Mouse (Mus musculus) megakaryocyte progenitor cell, adult 5-6 weeks (primary cell): Measurements from ENCODE around the gene Adra1b. TPM values are rescaled to one million over a fixed set of nuclear protein-coding genes. Genes with fewer than 3 reads are reported as not detected.
A peak's percentile ranks its signal among the peaks of the same experiment; 100 is the strongest.

Experiments
- ATAC-seq: replicated peaks from 2 replicates; pipeline ENCODE4 v1.8.0; 2016; ENCODE audit warnings: mild to moderate bottlenecking, moderate TSS enrichment, inconsistent platforms; ENCODE audit not compliant: poor library complexity
- total RNA-seq, 2 experiments: library from RNA; stranded (forward) in 1 of 2; stranded (reverse) in 1 of 2; fragments of 157-497, 149-512 nt in 1 of 2; fragments of 200-1000 nt in 1 of 2; gene quantifications; 2 replicates each; pipeline versions ENCODE4 v1.2.3 to v1.2.4; 2015 to 2017

Adra1b gene
- total RNA-seq, 2 experiments from 2014 or later, result not detected

DNA sequence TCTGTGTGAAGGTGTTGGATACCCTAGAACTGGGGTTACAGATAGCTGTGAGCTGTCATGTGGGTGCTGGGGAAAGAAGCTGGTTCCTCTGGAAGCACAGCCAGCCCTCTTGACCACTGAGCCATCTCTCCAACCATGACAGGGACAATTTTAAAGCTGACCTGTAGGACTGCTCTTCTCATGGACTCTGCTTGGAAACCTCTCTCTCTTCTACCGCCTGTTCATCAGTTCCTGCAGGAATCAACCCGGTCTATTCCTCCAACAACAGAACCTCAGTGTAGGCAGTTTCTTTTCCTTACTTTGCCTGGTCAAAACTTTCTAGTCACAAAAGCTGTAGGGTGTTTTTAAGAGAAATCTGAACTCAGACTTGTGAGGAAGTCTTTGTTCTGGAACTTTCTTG, 1.3 kb downstream of the Adra1b start:
- ATAC-seq, result no peak

DNA sequence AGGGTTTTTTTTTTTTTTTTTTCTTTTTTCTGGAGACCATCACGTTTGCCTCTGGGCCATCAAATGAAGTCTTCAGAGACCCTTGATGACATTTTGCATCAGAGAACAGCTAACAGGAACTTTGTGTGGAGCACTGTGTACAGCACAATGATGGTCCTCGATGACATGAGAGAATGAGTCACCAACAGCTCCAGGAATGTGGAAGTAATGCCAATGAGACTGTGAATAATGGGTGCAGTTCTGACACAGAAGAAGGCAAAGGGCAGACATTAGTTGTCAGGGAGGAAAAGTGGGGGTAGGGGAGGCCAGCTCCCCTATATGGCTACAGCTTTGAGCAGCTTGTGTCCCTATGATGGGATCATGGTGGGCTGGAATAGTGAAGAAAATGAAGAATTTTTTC, 5.7 kb downstream of the Adra1b start:
- no peak for ATAC-seq

DNA sequence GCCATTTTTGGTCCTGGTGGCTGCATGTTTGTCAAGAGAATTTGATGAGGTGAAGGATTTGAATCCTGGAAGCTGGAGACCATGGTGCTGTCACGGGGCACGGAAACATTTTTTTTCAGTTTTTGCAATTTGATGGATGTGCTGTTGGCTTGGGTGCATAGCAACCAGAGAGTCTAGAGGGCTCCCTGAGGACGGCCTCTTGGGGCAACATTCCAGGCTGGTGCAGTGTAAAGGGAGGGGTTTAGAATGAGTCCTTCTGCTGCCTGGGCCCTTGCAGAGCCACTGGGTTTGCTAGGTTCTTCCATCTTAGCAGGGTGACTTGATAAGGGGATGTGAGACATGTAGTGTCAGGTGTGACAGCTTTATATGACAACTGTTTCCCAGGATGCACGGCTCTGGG, 8.5 kb downstream of the Adra1b start:
- no peak for ATAC-seq

DNA sequence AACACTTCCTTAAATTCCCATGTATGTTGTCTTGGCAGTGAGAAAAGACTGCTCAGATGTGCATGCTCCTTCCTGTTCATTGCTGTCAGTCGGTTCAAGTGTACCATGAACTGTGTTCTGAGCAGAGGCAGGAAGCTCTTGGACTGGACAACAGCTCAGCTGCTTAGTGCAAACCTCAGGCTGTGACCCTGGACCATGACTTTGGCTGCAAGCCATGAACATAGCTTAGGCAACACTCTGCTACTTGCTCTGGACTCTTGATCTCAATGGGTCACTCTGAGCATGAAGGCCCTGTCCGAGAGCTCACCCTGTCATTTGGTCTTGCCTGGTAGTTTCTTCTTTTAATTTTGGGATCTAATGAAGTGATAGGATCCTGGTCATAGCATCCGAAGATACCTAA, 9.6 kb downstream of the Adra1b start:
- no peak for ATAC-seq

DNA sequence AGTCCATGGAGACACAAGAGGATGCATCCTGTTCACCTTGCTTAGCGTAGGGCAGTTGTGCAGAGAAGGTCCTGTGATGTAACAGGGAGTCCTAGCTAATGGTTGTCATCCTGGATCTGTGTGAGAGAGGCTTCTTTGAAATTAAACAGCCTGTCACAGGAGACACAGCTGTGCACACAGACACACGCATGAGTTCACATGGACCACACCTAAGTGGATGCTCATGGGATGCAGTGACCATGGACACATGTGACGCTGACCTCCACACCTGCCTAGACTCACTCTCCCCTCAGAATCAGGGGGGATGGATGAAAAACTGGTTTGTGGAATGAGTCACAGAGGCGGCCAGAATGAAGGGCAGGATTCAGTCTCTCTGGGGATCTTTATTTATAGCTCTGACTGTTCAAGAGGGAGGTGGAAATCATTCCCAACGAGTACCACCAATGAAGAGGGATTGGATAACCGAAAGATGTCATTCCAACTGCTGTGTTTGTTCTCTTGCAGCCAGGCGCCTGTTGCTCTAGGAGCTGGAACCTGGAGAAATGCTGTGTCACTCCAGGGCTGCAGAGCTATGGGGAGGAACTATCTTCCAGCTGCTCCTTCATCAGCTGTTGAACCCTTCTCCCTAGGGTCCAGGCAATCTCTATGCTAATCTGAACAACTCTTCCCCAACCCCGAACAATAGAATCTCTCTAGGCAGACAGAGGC, 11.6 kb downstream of the Adra1b start:
- no peak for ATAC-seq

DNA sequence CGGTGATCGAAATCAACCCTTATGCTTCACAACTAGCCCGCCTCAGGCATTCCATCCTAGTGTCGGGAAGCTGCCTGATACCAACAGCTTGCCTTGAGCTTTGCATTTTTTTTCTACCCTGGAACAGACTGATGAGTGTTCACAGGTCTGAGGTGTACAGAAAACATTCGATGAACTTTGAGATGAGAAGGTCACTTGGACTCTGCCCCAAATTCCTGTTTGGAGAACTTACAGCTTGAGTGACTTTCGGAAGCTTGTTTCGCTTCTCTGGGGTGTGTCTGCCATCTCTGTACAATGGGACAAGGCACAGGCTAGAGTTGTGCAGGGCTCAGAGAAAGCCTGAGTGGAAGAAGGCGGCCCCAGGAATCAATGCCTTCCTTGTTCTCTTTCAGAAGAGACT, 12.3 kb downstream of the Adra1b start:
- ATAC-seq, result no peak

DNA sequence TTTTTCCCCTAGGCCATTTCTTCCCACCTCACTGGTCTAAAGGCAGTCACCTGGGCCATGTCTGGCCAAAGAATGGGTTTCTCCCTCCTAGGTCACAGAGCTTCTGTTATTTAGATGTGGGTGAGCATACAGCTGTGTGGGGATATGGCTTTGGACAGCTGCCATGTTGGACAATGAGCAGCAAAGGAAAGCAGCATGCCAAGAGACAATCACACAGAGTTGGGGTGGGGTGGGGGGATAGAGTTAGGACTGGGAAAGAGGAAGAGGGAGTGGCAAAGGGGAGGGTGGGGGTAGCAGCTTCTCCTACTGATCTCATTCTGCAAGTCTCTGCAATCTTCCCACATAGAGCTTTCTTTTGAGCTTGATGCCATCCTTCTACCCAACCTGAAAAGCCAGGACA, 13.4 kb downstream of the Adra1b start:
- ATAC-seq, result no peak

DNA sequence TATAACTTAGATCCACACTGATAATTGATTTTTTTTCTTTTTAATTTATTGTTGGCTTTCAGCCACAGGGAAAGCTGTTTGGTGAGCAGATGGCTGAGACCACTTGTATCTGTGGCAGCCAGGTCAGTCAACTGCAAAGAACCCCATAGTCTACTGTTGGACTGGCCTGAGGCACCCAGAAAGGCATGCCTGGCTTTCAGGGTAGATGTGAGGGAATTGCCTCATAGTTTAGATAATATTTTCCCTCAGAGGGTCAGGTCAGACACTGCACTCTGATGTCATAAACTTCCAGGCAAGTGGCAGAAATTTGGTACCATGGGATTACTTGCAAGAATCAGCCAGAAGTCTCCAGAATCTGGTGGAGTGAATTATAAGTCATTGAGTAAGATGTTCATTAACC, 16.5 kb downstream of the Adra1b start:
- no peak for ATAC-seq

DNA sequence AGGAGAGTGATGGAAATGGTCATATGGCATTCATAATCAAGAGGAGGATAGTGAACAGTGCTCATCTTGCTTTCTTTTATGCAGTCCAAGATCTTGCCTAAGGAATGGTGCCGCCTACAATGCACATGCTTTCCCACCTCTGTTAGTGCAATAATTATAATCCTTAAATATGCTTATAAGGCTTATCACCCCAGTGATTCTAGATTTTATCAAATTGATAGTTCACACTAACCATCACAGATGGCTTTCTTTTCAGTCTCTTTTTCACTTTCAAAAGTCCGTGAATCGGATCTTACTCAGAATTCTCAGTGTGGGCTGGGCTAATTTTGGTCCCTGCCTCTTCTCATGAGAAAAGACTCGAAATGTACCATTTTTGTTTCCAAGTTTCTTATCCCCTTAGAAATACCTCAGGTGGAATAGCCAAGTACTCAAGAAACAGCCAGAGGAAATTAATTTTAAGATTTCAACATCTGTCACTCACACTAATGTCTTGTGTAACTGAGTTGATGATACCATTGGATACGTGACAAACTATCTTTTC, 17.3 kb downstream of the Adra1b start:
- ATAC-seq, result no peak

DNA sequence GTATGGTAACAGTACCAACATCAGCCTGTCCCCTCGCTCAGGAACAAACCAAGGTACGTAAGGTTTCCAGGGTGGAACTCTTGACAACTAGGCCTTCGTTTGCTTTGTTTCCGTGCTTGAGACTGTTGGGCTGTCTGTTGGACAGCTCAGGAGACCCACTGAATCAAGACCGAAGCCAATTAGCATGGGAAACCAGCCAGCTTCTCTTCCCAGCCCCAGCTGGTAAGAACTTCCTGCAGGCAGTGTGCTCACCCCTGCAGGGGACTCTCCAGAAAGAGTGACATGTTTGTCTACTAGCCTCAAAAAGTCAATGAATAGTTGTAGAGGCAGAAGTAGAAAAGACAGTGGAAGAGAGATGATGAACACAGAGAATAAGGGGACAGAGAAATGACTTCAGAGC, 23.8 kb downstream of the Adra1b start:
- ATAC-seq, result no peak

DNA sequence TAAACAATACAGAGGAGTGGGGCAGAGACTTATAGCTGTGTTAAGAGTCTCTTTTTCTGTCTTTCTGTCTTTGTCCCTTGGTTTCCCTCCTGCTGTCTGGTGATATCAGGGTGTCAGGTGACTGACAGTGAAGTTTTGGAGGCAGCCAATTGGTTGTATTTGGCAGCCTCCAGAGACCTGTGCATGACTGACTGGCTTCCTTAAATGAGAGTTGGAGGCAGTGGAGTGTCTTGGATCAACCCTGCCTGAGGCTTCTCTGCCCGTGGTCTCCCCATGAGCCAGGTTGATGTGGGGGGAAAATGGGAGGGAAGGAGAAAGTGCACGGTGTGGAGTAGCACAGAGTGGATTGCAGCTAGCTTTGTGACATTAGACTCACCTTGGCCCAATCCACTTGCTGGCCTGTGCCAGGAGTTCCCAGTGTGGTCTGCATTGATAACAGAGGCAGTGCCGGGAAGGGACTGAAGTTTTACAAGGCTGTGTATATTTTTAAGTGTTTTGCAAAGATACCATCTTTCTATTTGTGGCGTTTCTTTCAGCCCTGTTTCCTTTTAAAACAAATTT, 33.2 kb downstream of the Adra1b start:
- ATAC-seq, result no peak

DNA sequence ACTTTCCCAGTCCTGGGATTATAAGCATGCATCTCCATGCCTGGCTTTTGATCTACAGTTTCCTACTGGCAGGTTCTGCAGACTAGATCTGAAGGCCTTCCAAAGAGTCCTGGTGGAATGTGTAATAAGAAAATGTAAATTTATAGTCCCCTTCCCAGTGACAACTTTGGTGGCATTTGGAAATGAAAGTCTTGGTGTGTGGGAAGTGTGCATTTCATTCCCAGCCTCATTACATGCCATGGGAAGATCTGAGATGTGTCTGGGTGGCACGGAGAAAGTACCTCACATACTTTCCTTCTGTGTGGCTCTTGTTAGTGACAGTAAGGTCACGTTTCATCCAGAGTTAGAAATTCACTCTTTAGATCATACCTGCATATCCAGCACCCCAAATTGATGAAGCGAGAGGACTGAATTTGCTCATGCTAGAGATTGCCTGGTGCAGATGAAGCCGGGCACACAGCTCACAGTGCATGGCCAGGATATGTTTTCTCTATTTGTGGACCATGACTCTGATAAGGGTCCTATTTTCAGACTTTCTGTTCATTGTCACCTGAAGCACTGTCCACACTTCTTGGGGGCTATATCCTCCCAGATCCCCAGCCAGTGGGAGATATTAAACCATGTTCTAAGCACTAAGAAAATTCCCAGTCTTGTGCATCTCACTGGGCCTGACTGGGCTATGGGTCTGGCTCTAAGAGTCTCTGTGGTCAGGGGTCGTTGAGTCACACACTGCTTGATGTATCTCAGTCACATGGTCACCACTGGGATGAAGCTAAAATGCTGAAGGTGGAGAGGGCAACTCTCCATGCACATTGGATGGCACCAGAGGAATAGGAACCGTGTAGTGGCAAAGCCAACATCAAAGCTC, 35.5 kb downstream of the Adra1b start:
- ATAC-seq, result no peak

DNA sequence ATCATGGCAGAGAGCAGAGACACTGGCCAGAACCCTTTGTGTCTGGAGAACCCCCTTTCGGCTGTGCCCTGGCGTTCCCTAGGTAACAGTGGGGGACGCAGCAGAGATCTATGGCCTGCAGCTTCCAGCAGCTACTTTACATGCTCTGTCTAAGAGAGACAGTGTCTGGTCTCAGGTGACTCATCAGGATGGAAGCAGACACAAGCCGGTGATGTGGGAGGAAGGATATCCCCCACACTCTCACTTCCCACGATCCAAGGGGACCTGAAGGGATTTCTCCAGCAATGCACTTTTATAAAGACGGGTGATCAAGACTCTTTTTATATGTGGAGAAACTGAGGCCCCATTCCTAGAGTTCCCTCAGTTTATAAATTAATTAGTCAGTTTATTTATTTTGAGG, 48.0 kb downstream of the Adra1b start:
- no peak for ATAC-seq

DNA sequence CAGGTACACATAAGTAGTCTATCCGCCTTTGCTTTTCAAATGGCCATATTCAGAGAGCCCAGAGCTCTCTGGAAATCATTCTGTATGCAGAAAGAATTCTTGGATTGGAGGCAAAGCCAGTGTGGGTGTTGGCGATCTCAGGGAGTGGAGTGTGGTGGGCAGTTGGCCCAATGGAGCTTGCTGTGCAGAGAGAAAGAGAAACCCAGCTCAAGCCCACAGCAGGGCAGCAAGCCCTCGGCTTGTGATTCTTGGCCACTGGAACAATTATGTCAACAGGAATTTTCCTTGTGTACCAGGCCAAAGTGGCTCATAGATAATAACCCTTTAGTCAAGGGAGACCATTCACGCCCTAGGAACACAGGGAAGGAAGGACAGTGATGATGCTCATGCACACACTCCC, 53.0 kb downstream of the Adra1b start:
- ATAC-seq, result no peak

DNA sequence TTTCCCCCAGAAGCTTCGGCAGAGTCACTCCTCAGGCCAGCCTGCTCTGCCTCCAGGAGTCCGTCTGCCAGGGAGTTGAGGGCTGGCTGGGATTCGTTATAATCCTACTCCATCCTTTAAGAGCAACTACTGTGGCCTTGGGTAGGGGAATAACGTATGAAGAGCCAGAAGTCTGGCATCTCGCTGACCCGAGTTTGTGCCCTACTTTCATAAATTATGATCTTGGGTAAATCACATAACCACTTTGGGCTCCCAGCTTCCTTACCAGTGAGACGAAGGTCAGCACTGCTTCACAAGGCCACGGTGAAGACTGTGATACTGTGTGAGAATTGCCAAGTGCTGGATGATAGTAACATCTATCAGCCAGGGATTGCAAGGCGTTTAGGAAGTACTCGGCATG, 59.4 kb downstream of the Adra1b start:
- ATAC-seq, result no peak

DNA sequence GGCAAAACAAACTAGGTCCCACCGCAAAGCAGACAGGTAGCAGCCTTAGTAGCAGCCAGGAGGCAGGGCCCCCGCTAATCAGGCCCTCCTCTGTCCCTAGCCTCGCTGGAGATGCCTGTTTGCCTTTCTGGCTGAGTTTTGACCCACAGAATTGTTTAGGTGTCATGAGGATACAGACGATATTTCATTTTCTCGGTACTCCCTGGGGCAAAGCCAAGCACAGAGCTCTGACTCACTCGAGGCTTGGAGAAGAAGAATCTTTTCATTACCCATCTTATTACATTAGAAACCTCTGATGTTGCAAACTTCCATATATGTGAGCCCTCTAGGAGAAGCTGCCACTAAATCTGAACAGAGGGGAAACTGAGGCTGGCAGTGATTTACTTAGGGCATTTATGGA, 60.5 kb downstream of the Adra1b start:
- no peak for ATAC-seq

DNA sequence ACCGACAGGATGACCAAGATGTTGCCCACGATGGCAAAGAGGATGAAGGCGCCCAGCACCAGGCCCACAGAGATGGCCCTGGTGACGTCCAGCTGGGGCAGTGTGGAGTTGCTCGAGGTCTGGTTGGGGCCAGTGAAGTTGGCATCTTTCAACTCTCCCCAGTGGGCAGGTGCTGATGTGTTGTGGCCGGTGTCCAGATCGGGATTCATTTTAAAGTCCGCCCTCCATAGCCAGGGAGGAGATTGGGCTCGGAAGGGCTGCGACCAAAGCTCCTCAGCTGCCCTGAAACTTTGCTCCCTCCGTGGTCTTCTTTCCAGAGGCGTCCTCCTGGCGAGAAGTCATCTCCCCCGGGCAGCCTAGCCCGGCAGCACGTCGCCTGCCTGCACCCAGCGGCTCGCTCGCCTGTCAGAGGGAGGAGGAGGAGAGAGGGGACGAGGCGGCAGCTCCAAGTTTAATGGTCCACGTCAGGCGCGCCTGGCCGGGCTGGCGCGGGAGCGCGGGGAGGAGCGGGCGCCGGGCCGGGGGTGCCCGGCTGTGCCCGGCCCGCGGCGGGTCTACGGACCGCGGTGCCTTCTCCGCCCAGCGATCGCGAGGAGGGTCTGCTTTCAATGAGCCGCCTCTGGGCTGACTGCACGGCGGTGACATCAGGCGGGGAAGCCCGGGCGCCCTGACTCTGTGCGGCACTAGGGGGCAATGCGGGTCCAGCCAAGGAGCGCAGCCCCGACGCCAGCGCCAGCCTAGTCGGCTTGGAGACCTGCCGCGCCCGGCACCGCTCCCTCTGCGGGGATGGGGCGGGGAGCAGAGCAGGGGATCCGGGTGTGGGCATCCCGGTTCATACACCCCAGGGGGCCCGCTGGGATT, 64.9 kb downstream of the Adra1b start:
- ATAC-seq, result peak; percentile 93

DNA sequence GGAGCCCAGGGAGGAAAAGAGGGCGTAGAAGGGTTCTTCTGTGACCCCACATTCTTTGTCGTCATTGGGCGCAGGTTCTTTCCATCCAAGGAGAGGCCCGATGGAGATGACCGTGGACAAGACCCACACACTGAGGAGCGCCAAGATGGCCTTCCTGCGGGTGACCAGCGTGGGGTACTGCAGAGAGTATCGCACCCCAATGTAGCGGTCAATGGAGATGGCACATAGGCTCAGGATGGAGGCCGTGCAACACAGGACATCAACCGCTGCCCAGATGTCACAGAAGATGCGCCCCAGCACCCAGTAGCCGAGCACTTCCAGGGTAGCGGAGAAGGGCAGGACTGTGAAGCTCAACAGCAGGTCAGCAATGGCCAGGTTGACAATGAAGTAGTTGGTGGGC, 65.6 kb downstream of the Adra1b start:
- no peak for ATAC-seq

DNA sequence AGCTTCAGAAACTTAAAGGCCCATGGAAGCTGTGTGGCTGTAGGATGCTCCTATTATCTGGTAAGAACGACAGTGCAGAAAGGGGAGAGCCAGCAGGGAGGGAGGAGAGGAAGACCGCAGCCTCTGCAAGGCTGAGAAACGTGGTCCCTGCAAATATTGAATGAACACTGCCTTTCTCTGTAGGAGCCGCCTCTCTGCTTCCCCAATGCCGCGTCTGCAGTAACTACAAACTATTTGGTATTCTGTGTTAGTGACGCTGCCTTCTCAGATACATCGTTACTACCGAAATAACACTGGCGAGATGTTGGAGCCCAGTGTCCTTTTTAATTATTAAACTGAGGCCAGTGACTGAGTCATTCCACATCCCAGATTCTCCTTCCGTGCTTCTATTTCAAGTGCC, 66.5 kb downstream of the Adra1b start:
- no peak for ATAC-seq

DNA sequence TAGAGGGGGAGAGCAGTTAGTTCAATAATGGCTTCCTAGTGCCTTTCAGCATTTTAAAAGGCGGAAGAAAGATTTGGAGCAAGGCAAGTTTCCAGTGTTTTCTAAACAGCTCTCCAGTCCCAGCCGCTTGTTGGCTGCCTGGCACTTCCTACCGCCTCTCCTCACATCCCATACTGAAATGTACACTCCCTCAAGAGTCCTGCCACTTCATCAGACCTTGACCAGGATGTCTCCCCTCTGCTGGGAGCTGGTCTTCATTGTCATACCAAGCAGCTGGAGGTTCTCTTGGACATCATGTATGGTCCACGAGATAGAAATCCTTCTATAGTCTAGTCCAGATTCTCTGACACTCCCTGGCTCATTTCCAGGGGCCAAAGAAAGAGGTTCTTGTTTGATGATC, 69.5 kb downstream of the Adra1b start:
- no peak for ATAC-seq

DNA sequence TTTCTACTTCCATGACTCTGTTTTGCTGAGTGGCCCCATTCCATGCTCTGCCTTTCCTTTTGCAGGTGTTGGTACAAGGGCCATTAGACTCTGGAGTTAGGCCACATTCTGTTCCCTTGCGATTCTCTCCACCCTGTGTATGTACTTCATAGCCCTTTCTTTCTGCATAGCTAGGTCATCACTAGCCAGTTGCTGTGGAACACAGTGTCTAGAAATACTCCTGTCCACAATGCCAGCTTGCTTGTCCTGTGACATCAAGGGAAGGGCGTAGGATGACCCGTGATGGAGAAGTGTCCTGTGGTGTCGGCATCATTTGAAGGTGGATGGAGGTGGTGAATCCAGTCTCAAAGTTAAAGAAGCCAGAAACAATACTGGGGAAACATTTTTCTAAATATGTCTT, 74.2 kb downstream of the Adra1b start:
- ATAC-seq, result no peak
